Mouse (Mus musculus): ENCODE measurements around the gene Lypd6b. TPM values are rescaled to one million over a fixed set of nuclear protein-coding genes. Genes with fewer than 3 reads are reported as not detected.

The Lypd6b gene
- polyA plus RNA-seq, 2 experiments, result 5.6 to 14.9 TPM

DNA sequence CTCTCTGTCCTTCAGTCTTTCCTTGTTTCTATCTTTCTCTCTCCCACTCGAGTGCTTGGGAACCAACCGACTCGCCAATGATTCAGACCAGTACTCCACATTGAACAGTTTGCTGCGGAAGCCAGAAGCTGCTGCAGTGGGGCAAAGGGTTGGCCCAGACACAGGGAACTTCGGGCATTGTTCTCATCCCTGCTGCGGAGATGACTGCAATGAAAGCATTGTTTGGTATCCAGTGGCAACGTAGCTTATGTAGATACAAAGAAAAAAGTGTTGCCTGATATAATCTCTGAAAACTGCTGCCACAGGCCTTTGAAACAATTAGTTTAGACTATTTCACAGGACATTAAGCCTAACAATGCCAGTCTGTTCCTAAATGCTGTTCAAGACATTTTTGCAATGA, 57.6 kb downstream of the Lypd6b start:
- Histone ChIP-seq H3K27ac (replicated peaks; ENCODE audit: low read depth, low read length) (no peak overlapping the region), H3K9ac (ENCODE audit: low read depth, low read length, severe bottlenecking) (no peak overlapping the region), H3K9me3 (ENCODE audit: control insufficient read depth, low read length) (no peaks in the 10 kb centered on the region), H3K27me3 (ENCODE audit: control insufficient read depth, insufficient read depth, low read length) (no peaks in the 10 kb centered on the region), H3K4me1 (ENCODE audit: control insufficient read depth, insufficient read depth, low read length) (no peaks in the 10 kb centered on the region), H3K4me2 (replicated peaks; ENCODE audit: low read depth, low read length, severe bottlenecking) (no peak overlapping the region), H3K36me3 (ENCODE audit: control insufficient read depth, insufficient read depth, low read length) (no peaks in the 10 kb centered on the region), H3K4me3 (replicated peaks; ENCODE audit: low read length) (no peak overlapping the region)
- DNase-seq (ENCODE audit: low spot score) (no peak), ATAC-seq (ENCODE audit: low FRiP score, low read depth) (no peak)
- 78% methylated on average over 7 of the region's 7 CpGs for WGBS
- TF ChIP-seq POLR2A (IDR thresholded peaks at IDR 0.05; ENCODE audit: borderline replicate concordance, extremely low read depth, insufficient read depth, insufficient read length), result no peak

- Histone ChIP-seq H3K4me3 (replicated peaks; ENCODE audit: low read length) (no peak overlapping the region), H3K4me2 (replicated peaks; ENCODE audit: low read depth, low read length, severe bottlenecking) (no peak overlapping the region), H3K9ac (ENCODE audit: low read depth, low read length, severe bottlenecking) (no peak overlapping the region), H3K27me3 (ENCODE audit: control insufficient read depth, insufficient read depth, low read length) (no peaks in the 10 kb centered on the region), H3K27ac (replicated peaks; ENCODE audit: low read depth, low read length) (no peak overlapping the region), H3K4me1 (ENCODE audit: control insufficient read depth, insufficient read depth, low read length) (no peaks in the 10 kb centered on the region), H3K9me3 (ENCODE audit: control insufficient read depth, low read length) (no peaks in the 10 kb centered on the region), H3K36me3 (ENCODE audit: control insufficient read depth, insufficient read depth, low read length) (no peaks in the 10 kb centered on the region)
- no peak for TF ChIP-seq POLR2A (IDR thresholded peaks at IDR 0.05; ENCODE audit: borderline replicate concordance, extremely low read depth, insufficient read depth, insufficient read length)
- WGBS, result 71% methylated on average over 3 of the region's 3 CpGs
- DNase-seq (ENCODE audit: low spot score) (no peak), ATAC-seq (ENCODE audit: low FRiP score, low read depth) (no peak)
These were observed 58.6 kb downstream of the Lypd6b start for GRCm38 (mm10) chr2:49846097-49846496.

DNA sequence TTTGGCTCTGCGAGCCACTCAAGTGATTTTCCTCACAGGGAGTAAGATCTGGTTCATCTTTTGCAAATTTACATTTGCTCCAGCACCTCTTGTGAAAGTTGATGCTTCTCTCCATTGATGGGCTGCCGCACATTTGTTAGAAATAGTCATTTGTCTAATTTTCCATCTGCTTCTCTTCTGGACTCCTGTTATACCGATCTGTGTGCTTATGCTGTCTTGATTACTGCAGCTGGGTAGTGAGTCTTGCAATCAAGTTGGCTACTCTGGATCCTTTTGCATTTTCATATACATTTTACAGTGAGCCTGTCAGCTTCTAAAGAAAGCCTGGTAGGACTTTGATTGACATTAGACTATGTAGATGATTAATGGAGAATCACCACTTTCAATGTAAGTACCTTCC, 59.4 kb downstream of the Lypd6b start:
- Histone ChIP-seq H3K4me3 (replicated peaks; ENCODE audit: low read length) (no peak overlapping the region), H3K27ac (replicated peaks; ENCODE audit: low read depth, low read length) (no peak overlapping the region), H3K27me3 (ENCODE audit: control insufficient read depth, insufficient read depth, low read length) (no peaks in the 10 kb centered on the region), H3K9me3 (ENCODE audit: control insufficient read depth, low read length) (no peaks in the 10 kb centered on the region), H3K4me2 (replicated peaks; ENCODE audit: low read depth, low read length, severe bottlenecking) (no peak overlapping the region), H3K9ac (ENCODE audit: low read depth, low read length, severe bottlenecking) (no peak overlapping the region), H3K4me1 (ENCODE audit: control insufficient read depth, insufficient read depth, low read length) (no peaks in the 10 kb centered on the region), H3K36me3 (ENCODE audit: control insufficient read depth, insufficient read depth, low read length) (no peaks in the 10 kb centered on the region)
- 84% methylated on average over 3 of the region's 3 CpGs for WGBS
- DNase-seq (ENCODE audit: low spot score) (no peak), ATAC-seq (ENCODE audit: low FRiP score, low read depth) (no peak)
- no peak for TF ChIP-seq POLR2A (IDR thresholded peaks at IDR 0.05; ENCODE audit: borderline replicate concordance, extremely low read depth, insufficient read depth, insufficient read length)

DNA sequence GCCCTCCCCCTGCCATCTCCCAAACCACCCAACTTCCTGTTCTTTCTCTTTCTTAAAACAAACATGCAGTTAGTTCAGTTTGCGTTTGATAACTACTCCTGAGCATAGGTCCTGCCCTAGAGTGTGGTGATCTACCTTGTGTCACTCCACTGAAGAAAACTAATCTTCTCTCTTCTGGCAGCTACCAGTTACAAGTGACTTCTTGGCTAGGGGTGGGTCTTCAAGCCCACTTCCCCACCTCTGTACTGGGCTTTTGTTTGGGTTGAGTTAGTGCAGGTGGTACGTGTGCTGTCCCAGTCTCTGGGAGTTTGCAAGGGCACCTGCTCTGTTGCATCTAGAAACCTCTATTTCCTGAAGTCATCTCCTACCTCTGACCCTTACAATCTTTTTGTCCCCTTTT, 60.3 kb downstream of the Lypd6b start:
- Histone ChIP-seq H3K9ac (ENCODE audit: low read depth, low read length, severe bottlenecking) (no peak overlapping the region), H3K4me3 (replicated peaks; ENCODE audit: low read length) (no peak overlapping the region), H3K27ac (replicated peaks; ENCODE audit: low read depth, low read length) (no peak overlapping the region), H3K36me3 (ENCODE audit: control insufficient read depth, insufficient read depth, low read length) (no peaks in the 10 kb centered on the region), H3K9me3 (ENCODE audit: control insufficient read depth, low read length) (no peaks in the 10 kb centered on the region), H3K4me2 (replicated peaks; ENCODE audit: low read depth, low read length, severe bottlenecking) (no peak overlapping the region), H3K4me1 (ENCODE audit: control insufficient read depth, insufficient read depth, low read length) (no peaks in the 10 kb centered on the region), H3K27me3 (ENCODE audit: control insufficient read depth, insufficient read depth, low read length) (no peaks in the 10 kb centered on the region)
- no peak for TF ChIP-seq POLR2A (IDR thresholded peaks at IDR 0.05; ENCODE audit: borderline replicate concordance, extremely low read depth, insufficient read depth, insufficient read length)
- WGBS, result 78% methylated on average over 2 of the region's 2 CpGs
- no peak for DNase-seq (ENCODE audit: low spot score)
- no peak for ATAC-seq (ENCODE audit: low FRiP score, low read depth)

GRCm38 (mm10) chr2:49849771-49850170, 62.3 kb downstream of the Lypd6b start:
- TF ChIP-seq POLR2A (IDR thresholded peaks at IDR 0.05; ENCODE audit: borderline replicate concordance, extremely low read depth, insufficient read depth, insufficient read length), result no peak
- H3K27ac ChIP-seq (replicated peaks; ENCODE audit: low read depth, low read length), result no peak overlapping the region
- no peaks in the 10 kb centered on the region for H3K36me3 ChIP-seq (ENCODE audit: control insufficient read depth, insufficient read depth, low read length)
- ATAC-seq (ENCODE audit: low FRiP score, low read depth), result no peak
- no peak overlapping the region for H3K9ac ChIP-seq (ENCODE audit: low read depth, low read length, severe bottlenecking)
- no peaks in the 10 kb centered on the region for H3K27me3 ChIP-seq (ENCODE audit: control insufficient read depth, insufficient read depth, low read length)
- DNase-seq (ENCODE audit: low spot score), result no peak
- no peak overlapping the region for H3K4me2 ChIP-seq (replicated peaks; ENCODE audit: low read depth, low read length, severe bottlenecking)
- H3K9me3 ChIP-seq (ENCODE audit: control insufficient read depth, low read length), result no peaks in the 10 kb centered on the region
- WGBS, result 86% methylated on average over 1 of the region's 1 CpGs
- H3K4me1 ChIP-seq (ENCODE audit: control insufficient read depth, insufficient read depth, low read length), result no peaks in the 10 kb centered on the region
- H3K4me3 ChIP-seq (replicated peaks; ENCODE audit: low read length), result no peak overlapping the region

DNA sequence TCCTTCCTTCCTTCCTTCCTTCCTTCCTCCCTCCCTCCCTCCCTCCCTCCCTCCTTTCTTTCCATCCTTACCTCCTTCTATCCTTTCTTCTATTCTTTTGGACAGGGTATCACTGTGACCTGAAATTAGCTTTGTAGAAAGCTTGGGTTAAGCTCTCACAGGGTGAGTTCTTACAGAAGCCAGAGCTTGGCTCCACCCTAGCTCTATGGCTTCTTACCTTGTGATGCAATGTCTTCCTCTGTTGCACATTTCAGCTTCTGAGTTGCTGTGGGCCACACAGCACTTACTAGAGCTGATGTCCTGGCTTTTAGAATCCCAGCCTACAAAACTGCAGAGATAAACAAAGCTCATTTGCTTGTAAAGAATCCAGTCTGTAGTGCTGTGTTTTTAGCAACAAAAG, 64.5 kb downstream of the Lypd6b start:
- Histone ChIP-seq H3K27me3 (ENCODE audit: control insufficient read depth, insufficient read depth, low read length) (no peaks in the 10 kb centered on the region), H3K36me3 (ENCODE audit: control insufficient read depth, insufficient read depth, low read length) (no peaks in the 10 kb centered on the region), H3K4me1 (ENCODE audit: control insufficient read depth, insufficient read depth, low read length) (no peaks in the 10 kb centered on the region; the same call in 1 of the 2 replicates), H3K9ac (ENCODE audit: low read depth, low read length, severe bottlenecking) (no peak overlapping the region), H3K9me3 (ENCODE audit: control insufficient read depth, low read length) (no peaks in the 10 kb centered on the region), H3K4me3 (replicated peaks; ENCODE audit: low read length) (no peak overlapping the region), H3K27ac (replicated peaks; ENCODE audit: low read depth, low read length) (no peak overlapping the region), H3K4me2 (replicated peaks; ENCODE audit: low read depth, low read length, severe bottlenecking) (no peak overlapping the region)
- no peak for ATAC-seq (ENCODE audit: low FRiP score, low read depth)
- no peak for TF ChIP-seq POLR2A (IDR thresholded peaks at IDR 0.05; ENCODE audit: borderline replicate concordance, extremely low read depth, insufficient read depth, insufficient read length)
- DNase-seq (ENCODE audit: low spot score), result no peak
